Mouse (Mus musculus) MEL (cell line): Measurements from ENCODE around the gene Myo19. TPM values are rescaled to one million over a fixed set of nuclear protein-coding genes. Genes with fewer than 3 reads are reported as not detected.

Source experiments
- DNase-seq: peaks from one replicate; pipeline ENCODE4 v3.0.0; 2011; ENCODE audit warnings: low read depth, low spot score
- H3K27ac ChIP-seq: 2 replicates; pipeline ENCODE4 v1.5.1; 2012; ENCODE audit warnings: low read depth, mild to moderate bottlenecking, control low read depth, low read length, moderate library complexity; ENCODE audit not compliant: control insufficient read depth
- H3K27me3 ChIP-seq, 2 experiments: fragments of 150-350 bp in 1 of 2; sonication (generic) in 1 of 2; 2 replicates each; pipeline ENCODE4 v1.6.1; 2012; ENCODE audit warnings: low read length in 2 of 2, mild to moderate bottlenecking in 2 of 2, improper control_type of control experiment in 1 of 2, moderate library complexity in 1 of 2; ENCODE audit not compliant: insufficient read depth in 2 of 2, control insufficient read depth in 1 of 2
- H3K36me3 ChIP-seq, 2 experiments: 2 replicates each; pipeline ENCODE4 v1.6.1; 2012 to 2014; ENCODE audit warnings: low read length in 2 of 2, improper control_type of control experiment in 1 of 2, inconsistent platforms in 1 of 2, mild to moderate bottlenecking in 1 of 2; ENCODE audit not compliant: insufficient read depth in 2 of 2, control insufficient read depth in 1 of 2
- H3K4me1 ChIP-seq, 2 experiments: fragments of 150-350 bp in 1 of 2; sonication (generic) in 1 of 2; 2 replicates each; pipeline ENCODE4 v1.6.1; 2012; ENCODE audit warnings: low read length in 2 of 2, improper control_type of control experiment in 1 of 2, mild to moderate bottlenecking in 1 of 2; ENCODE audit not compliant: insufficient read depth in 2 of 2, control insufficient read depth in 1 of 2
- H3K4me3 ChIP-seq, 2 experiments: fragments of 150-350 bp in 1 of 2; sonication (generic) in 1 of 2; 2 replicates each; pipeline ENCODE4 v1.5.1; 2012; ENCODE audit warnings: low read depth in 2 of 2, low read length in 2 of 2, mild to moderate bottlenecking in 2 of 2, moderate library complexity in 2 of 2, control low read depth in 1 of 2, improper control_type of control experiment in 1 of 2; ENCODE audit not compliant: control insufficient read depth in 1 of 2, insufficient read depth in 1 of 2
- H3K79me2 ChIP-seq: 2 replicates; pipeline ENCODE4 v1.6.1; 2012; ENCODE audit warnings: mild to moderate bottlenecking, low read length, moderate library complexity; ENCODE audit not compliant: control insufficient read depth, poor library complexity, insufficient read depth
- H3K9ac ChIP-seq: 2 replicates; pipeline ENCODE4 v1.6.1; 2012; ENCODE audit warnings: low read depth, mild to moderate bottlenecking, control low read depth, low read length, moderate library complexity; ENCODE audit not compliant: control insufficient read depth, poor library complexity, severe bottlenecking
- H3K9me3 ChIP-seq: fragments of 150-350 bp; sonication (generic); replicated peaks from 2 replicates; pipeline ENCODE4 v1.6.1; 2012; ENCODE audit warnings: mild to moderate bottlenecking, low read length, improper control_type of control experiment, moderate library complexity; ENCODE audit not compliant: insufficient read depth
- BHLHE40 ChIP-seq: IDR thresholded peaks from 2 replicates; pipeline ENCODE4 v1.6.1; 2012; ENCODE audit warnings: low read depth, mild to moderate bottlenecking, inconsistent platforms, low read length, improper control_type of control experiment, borderline replicate concordance
- CHD1 ChIP-seq: IDR thresholded peaks from 2 replicates; pipeline ENCODE4 v1.6.1; 2012; ENCODE audit warnings: low read depth, mild to moderate bottlenecking, inconsistent platforms, low read length, improper control_type of control experiment
- GABPA ChIP-seq: IDR thresholded peaks from 2 replicates; pipeline ENCODE4 v1.6.1; 2012; ENCODE audit warnings: low read depth, mild to moderate bottlenecking, inconsistent platforms, low read length, improper control_type of control experiment, moderate library complexity
- GATA1 ChIP-seq: IDR thresholded peaks from 2 replicates; pipeline ENCODE4 v1.6.1; 2011; ENCODE audit warnings: low read depth, low read length, improper control_type of control experiment
- MAFK ChIP-seq: IDR thresholded peaks from 2 replicates; pipeline ENCODE4 v1.6.1; 2011; ENCODE audit warnings: low read depth, mild to moderate bottlenecking, low read length, improper control_type of control experiment, borderline replicate concordance
- MAX ChIP-seq: IDR thresholded peaks from 2 replicates; pipeline ENCODE4 v1.6.1; 2011; ENCODE audit warnings: low read length, improper control_type of control experiment
- MAZ ChIP-seq: IDR thresholded peaks from 2 replicates; pipeline ENCODE4 v1.6.1; 2012; ENCODE audit warnings: low read depth, mild to moderate bottlenecking, inconsistent platforms, low read length, improper control_type of control experiment
- MEF2A ChIP-seq: IDR thresholded peaks from 2 replicates; pipeline ENCODE4 v1.6.1; 2014; ENCODE audit warnings: low read depth, mild to moderate bottlenecking, inconsistent platforms, low read length, improper control_type of control experiment; ENCODE audit not compliant: poor library complexity, insufficient replicate concordance, severe bottlenecking; ENCODE audit errors: extremely low read depth
- MYB ChIP-seq: IDR thresholded peaks from 2 replicates; pipeline ENCODE4 v1.6.1; 2011; ENCODE audit warnings: mild to moderate bottlenecking, low read depth, low read length, improper control_type of control experiment
- MYC ChIP-seq: IDR thresholded peaks from 2 replicates; pipeline ENCODE4 v1.6.1; 2011; ENCODE audit warnings: low read depth, mild to moderate bottlenecking, low read length, improper control_type of control experiment, moderate library complexity
- NELFE ChIP-seq: IDR thresholded peaks from 2 replicates; pipeline ENCODE4 v1.6.1; 2011; ENCODE audit warnings: low read depth, low read length, improper control_type of control experiment
- NRF1 ChIP-seq: IDR thresholded peaks from 2 replicates; pipeline ENCODE4 v1.6.1; 2014; ENCODE audit warnings: low read depth, mild to moderate bottlenecking, inconsistent platforms, low read length, improper control_type of control experiment, moderate library complexity; ENCODE audit not compliant: poor library complexity, insufficient read depth, severe bottlenecking
- POLR2A ChIP-seq, 2 experiments: IDR thresholded peaks; 2 replicates each; pipeline ENCODE4 v1.6.1; 2011 to 2012; ENCODE audit warnings: low read length in 2 of 2, mild to moderate bottlenecking in 2 of 2, control low read depth in 1 of 2, improper control_type of control experiment in 1 of 2, low read depth in 1 of 2, moderate library complexity in 1 of 2; ENCODE audit not compliant: control insufficient read depth in 1 of 2, insufficient read depth in 1 of 2, poor library complexity in 1 of 2
- RAD21 ChIP-seq: IDR thresholded peaks from 2 replicates; pipeline ENCODE4 v1.6.1; 2011; ENCODE audit warnings: mild to moderate bottlenecking, low read depth, low read length, improper control_type of control experiment
- RCOR1 ChIP-seq: IDR thresholded peaks from 2 replicates; pipeline ENCODE4 v1.6.1; 2012; ENCODE audit warnings: low read depth, mild to moderate bottlenecking, inconsistent platforms, low read length, improper control_type of control experiment
- SMC3 ChIP-seq: IDR thresholded peaks from 2 replicates; pipeline ENCODE4 v1.6.1; 2011; ENCODE audit warnings: low read depth, low read length, improper control_type of control experiment
- TAL1 ChIP-seq: IDR thresholded peaks from 2 replicates; pipeline ENCODE4 v1.6.1; 2012; ENCODE audit warnings: mild to moderate bottlenecking, inconsistent platforms, low read length, moderate library complexity, mixed read lengths
- UBTF ChIP-seq: IDR thresholded peaks from 2 replicates; pipeline ENCODE4 v1.6.1; 2012; ENCODE audit warnings: low read depth, mild to moderate bottlenecking, inconsistent platforms, low read length, improper control_type of control experiment, moderate library complexity, borderline replicate concordance; ENCODE audit not compliant: insufficient read depth
- USF1 ChIP-seq: IDR thresholded peaks from 2 replicates; pipeline ENCODE4 v1.6.1; 2014; ENCODE audit warnings: low read depth, mild to moderate bottlenecking, inconsistent platforms, low read length, improper control_type of control experiment, moderate library complexity
- USF2 ChIP-seq, 2 experiments: IDR thresholded peaks; 2 replicates each; pipeline ENCODE4 v1.6.1; 2011 to 2012; ENCODE audit warnings: improper control_type of control experiment in 2 of 2, low read length in 2 of 2, borderline replicate concordance in 1 of 2, inconsistent platforms in 1 of 2, low read depth in 1 of 2, mild to moderate bottlenecking in 1 of 2; ENCODE audit not compliant: insufficient read depth in 1 of 2
- ZKSCAN1 ChIP-seq: IDR thresholded peaks from 2 replicates; pipeline ENCODE4 v1.6.1; 2012; ENCODE audit warnings: low read depth, mild to moderate bottlenecking, inconsistent platforms, low read length, improper control_type of control experiment, moderate library complexity
- ZMIZ1 ChIP-seq: IDR thresholded peaks from 2 replicates; pipeline ENCODE4 v1.6.1; 2012; ENCODE audit warnings: low read depth, mild to moderate bottlenecking, inconsistent platforms, low read length, improper control_type of control experiment, moderate library complexity
- ZNF384 ChIP-seq: IDR thresholded peaks from 2 replicates; pipeline ENCODE4 v1.6.1; 2012; ENCODE audit warnings: low read depth, mild to moderate bottlenecking, inconsistent platforms, low read length, improper control_type of control experiment
- polyA plus RNA-seq, 2 experiments: library from polyadenylated mRNA; stranded (reverse) in 1 of 2; unstranded in 1 of 2; fragments of >175 nt in 1 of 2; fragments of >200 nt in 1 of 2; gene quantifications; 2 replicates each; pipeline versions ENCODE4 v1.2.1 to v1.2.4; 2012; ENCODE audit warnings: low replicate concordance in 2 of 2, low read depth in 1 of 2; ENCODE audit not compliant: insufficient read length in 2 of 2, insufficient read depth in 1 of 2, missing spikeins in 1 of 2
- total RNA-seq: library from RNA; depleted of rRNA; stranded (reverse); fragments of 300-350 nt; gene quantifications from 2 replicates; pipeline ENCODE4 v1.2.3, GENCODE M21; 2012

Gene Myo19
- total and polyA plus RNA-seq, 3 experiments, result 14.9 to 27.1 TPM; not detected in 1

- Histone ChIP-seq H3K4me1 (no peaks in the 10 kb centered on the region), H3K27me3 (no peaks in the 10 kb centered on the region; a peak in 2 of 4 replicates), H3K27ac (no peak overlapping the region), H3K79me2 (no peaks in the 10 kb centered on the region), H3K9me3 (no peaks in the 10 kb centered on the region), H3K36me3 (no peaks in the 10 kb centered on the region), H3K9ac (no peak overlapping the region), H3K4me3 (no peak overlapping the region)
- DNase-seq, result no peak
- no peak for TF ChIP-seq NELFE
- no peak for TF ChIP-seq GATA1
- TF ChIP-seq CHD1, result no peak
- no peak for TF ChIP-seq MAZ
- TF ChIP-seq USF2 (IDR thresholded peaks at IDR 0.05; ENCODE audit: borderline replicate concordance in 1 of 2, insufficient read depth in 1 of 2, low read depth in 1 of 2, low read length in 2 of 2), result no peak
- TF ChIP-seq MYB, result no peak
- TF ChIP-seq ZMIZ1, result no peak
- TF ChIP-seq MAFK, result no peak
Observed at GRCm38 (mm10) chr11:84932261-84932660, 52.3 kb downstream of the Myo19 start.

GRCm38 (mm10) chr11:84939508-84940053 lies 59.6 kb downstream of the Myo19 start:
- H3K9me3 ChIP-seq, result no peaks in the 10 kb centered on the region
- peaks cover 3 to 6% of the 10 kb centered on the region in 2 experiments; a peak in 3 of 4 replicates for H3K27me3 ChIP-seq
- TF ChIP-seq SMC3, result no peak
- no peak for TF ChIP-seq CHD1
- TF ChIP-seq MYC, result no peak
- TF ChIP-seq MAFK, result no peak
- TF ChIP-seq GATA1, result no peak
- TF ChIP-seq RAD21, result no peak
- TF ChIP-seq POLR2A (IDR thresholded peaks at IDR 0.05; ENCODE audit: control insufficient read depth in 1 of 2, insufficient read depth in 1 of 2, low read depth in 1 of 2, low read length in 2 of 2, poor library complexity in 1 of 2), result no peak
- TF ChIP-seq MEF2A, result no peak
- no peak for TF ChIP-seq ZNF384
- no peaks in the 10 kb centered on the region for H3K36me3 ChIP-seq
- no peaks in the 10 kb centered on the region for H3K4me1 ChIP-seq
- no peak overlapping the region for H3K9ac ChIP-seq
- DNase-seq, result no peak
- no peak overlapping the region for H3K4me3 ChIP-seq
- no peaks in the 10 kb centered on the region for H3K79me2 ChIP-seq
- H3K27ac ChIP-seq, result no peak overlapping the region

DNA sequence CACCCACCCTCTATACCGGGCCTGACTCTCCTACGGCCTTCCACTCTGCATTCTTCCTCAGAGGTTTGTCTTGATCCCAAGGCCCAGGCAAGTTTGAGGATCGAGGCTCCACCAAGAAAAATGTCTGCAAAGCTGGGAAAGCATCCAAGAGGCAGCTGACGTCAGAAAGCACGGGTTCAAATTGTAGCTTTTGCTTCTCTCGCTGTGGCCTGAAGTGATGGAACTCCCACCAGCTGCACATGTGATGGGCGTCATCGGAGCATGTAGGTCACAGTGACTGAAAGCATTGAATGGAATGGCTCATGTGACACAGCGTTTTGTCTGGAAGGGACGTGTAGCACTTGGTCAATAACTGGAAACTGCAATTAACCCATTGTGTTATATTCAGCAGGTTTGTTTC lies 60.2 kb downstream of the Myo19 start:
- no peak overlapping the region for H3K9ac ChIP-seq
- no peak for TF ChIP-seq ZMIZ1
- no peak for TF ChIP-seq MAZ
- TF ChIP-seq UBTF, result no peak
- TF ChIP-seq USF1, result no peak
- TF ChIP-seq ZKSCAN1, result no peak
- no peak for TF ChIP-seq GABPA
- no peak for TF ChIP-seq ZNF384
- no peak for TF ChIP-seq NRF1
- TF ChIP-seq RCOR1, result no peak
- TF ChIP-seq BHLHE40, result no peak
- no peak for TF ChIP-seq TAL1
- no peak for TF ChIP-seq MAX
- TF ChIP-seq, all 39 proteins: peak for 0
- Histone ChIP-seq H3K4me3 (no peak overlapping the region), H3K27ac (no peak overlapping the region), H3K4me1 (no peaks in the 10 kb centered on the region), H3K27me3 (peaks cover 3 to 6% of the 10 kb centered on the region in 2 experiments; a peak in 3 of 4 replicates), H3K36me3 (no peaks in the 10 kb centered on the region), H3K79me2 (no peaks in the 10 kb centered on the region), H3K9me3 (no peaks in the 10 kb centered on the region)
- no peak for DNase-seq
